Mouse (Mus musculus) embryonic facial prominence, embryonic 10.5 days (tissue): Measurements from ENCODE around the gene Gm30302. TPM values are rescaled to one million over a fixed set of nuclear protein-coding genes. Genes with fewer than 3 reads are reported as not detected.

Experiments used
- DNase-seq: peaks from one replicate; pipeline ENCODE4 v3.0.0-alpha.2; 2017; ENCODE audit warnings: low spot score
- H3K27ac ChIP-seq: fragments of 300-500 bp; sonication (generic); replicated peaks from 2 replicates; pipeline ENCODE4 v1.5.1; 2016; ENCODE audit warnings: mild to moderate bottlenecking
- H3K27me3 ChIP-seq: fragments of 300-500 bp; sonication (generic); replicated peaks from 2 replicates; pipeline ENCODE4 v1.6.1; 2016; ENCODE audit warnings: low read depth, mild to moderate bottlenecking; ENCODE audit not compliant: poor library complexity, severe bottlenecking
- H3K36me3 ChIP-seq: fragments of 300-500 bp; sonication (generic); replicated peaks from 2 replicates; pipeline ENCODE4 v1.6.1; 2016; ENCODE audit warnings: mild to moderate bottlenecking, moderate library complexity
- H3K4me1 ChIP-seq: fragments of 300-500 bp; sonication (generic); 2 replicates; pipeline ENCODE4 v1.6.1; 2016
- H3K4me3 ChIP-seq: fragments of 300-500 bp; sonication (generic); 2 replicates; pipeline ENCODE4 v1.5.1; 2016; ENCODE audit warnings: mild to moderate bottlenecking, moderate library complexity
- H3K9me3 ChIP-seq: fragments of 300-500 bp; sonication (generic); 2 replicates; pipeline ENCODE4 v1.6.1; 2016; ENCODE audit warnings: mild to moderate bottlenecking
- WGBS: fragments of 180-500 bp; shearing (Covaris S2); methylation state at CpG from one replicate; pipeline ENCODE4 v1.1.7; 2016; 5-methylcytosine and 5-hydroxymethylcytosine counted together
- polyA plus RNA-seq: library from polyadenylated mRNA; unstranded; fragments of >200 nt; fragmentation: Nextera tagmentation; extraction: Ambion mirVana; gene quantifications from 2 replicates; pipeline ENCODE4 v1.2.1, GENCODE M21; 2016

The Gm30302 gene
- polyA plus RNA-seq, result not detected in 2 replicates

DNA sequence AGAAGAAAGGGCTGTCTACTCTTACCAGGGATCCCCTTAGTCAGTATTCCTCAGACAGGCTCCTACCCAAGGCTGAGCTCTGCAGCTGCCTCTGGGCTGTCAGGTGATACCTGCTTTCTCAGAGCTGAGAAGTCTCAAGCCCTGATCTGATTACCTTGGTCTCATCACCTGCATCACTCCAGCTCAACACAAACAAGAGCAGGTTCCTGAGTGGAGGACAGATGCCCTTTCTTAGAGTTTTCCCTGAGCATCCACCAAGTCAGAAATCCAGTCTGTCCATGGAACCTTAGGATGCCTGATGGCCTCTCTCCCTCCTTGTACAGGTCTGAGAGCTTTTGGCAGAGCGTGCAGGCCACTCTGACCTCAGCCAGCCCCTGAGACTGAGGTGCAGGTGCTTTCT, at the start of gene Gm30302:
TSS of gene Gm30302 (minus strand) at position 101 of the 400 bp plus-strand sequence.
- no peaks in the 10 kb centered on the region for H3K36me3 ChIP-seq
- WGBS, result 85% methylated on average over 1 of the region's 1 CpGs
- no peaks in the 10 kb centered on the region for H3K27me3 ChIP-seq
- H3K4me3 ChIP-seq, result no peak within 1 kb of the TSS
- H3K27ac ChIP-seq, result no peak within 1 kb of the TSS
- peaks cover 15% of the 10 kb centered on the region; the same call in 1 of the 2 replicates for H3K9me3 ChIP-seq
- no peaks in the 10 kb centered on the region for H3K4me1 ChIP-seq
- DNase-seq, result no peak

DNA sequence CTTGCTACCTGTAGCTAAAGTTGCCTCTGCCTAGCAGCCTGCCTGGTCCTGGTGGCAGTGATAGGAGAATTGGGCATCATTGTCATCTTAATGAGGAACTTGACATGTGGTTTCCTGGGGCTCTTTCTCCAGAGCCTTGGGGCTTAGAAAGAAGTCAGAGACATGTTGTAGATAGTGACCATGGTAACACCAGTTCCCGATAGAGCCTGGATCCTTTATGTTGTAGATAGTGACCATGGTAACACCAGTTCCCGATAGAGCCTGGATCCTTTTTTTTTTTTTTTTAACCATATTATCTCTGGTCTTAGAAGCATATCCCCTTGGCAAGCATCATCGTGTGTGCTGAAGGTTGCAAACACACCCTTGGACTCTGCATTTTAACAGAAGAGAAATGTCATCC, 48.0 kb upstream of the Gm30302 start:
- Histone ChIP-seq H3K27me3 (no peaks in the 10 kb centered on the region), H3K4me1 (no peaks in the 10 kb centered on the region), H3K4me3 (no peak overlapping the region), H3K36me3 (no peaks in the 10 kb centered on the region), H3K9me3 (peaks cover 8% of the 10 kb centered on the region; the same call in 1 of the 2 replicates), H3K27ac (no peak overlapping the region)
- WGBS, result 87% methylated on average over 3 of the region's 3 CpGs
- no peak for DNase-seq

DNA sequence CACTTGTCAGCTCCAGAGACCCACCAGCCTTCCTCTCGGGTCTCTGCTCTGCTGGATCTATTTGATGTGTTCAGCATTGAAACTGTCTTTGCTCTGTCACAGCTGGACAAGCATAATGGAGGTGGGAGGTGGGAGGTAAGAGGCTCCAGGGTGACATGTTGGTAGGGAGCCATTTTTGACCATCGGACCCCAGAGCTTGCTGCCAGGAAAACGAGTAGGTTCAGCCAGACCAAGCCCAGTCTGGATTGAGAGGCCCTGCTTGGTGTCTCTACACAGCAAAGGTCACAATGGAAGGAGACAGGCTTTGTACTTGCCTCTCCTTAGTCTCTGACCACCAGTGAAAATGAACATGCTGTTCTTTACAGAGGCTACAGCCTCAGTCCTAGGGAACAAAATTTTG, 47.3 kb upstream of the Gm30302 start:
- Histone ChIP-seq H3K4me1 (no peaks in the 10 kb centered on the region), H3K9me3 (peaks cover 8% of the 10 kb centered on the region; the same call in 1 of the 2 replicates), H3K4me3 (no peak overlapping the region), H3K36me3 (no peaks in the 10 kb centered on the region), H3K27me3 (no peaks in the 10 kb centered on the region), H3K27ac (no peak overlapping the region)
- 79% methylated on average over 3 of the region's 3 CpGs for WGBS
- DNase-seq, result no peak

DNA sequence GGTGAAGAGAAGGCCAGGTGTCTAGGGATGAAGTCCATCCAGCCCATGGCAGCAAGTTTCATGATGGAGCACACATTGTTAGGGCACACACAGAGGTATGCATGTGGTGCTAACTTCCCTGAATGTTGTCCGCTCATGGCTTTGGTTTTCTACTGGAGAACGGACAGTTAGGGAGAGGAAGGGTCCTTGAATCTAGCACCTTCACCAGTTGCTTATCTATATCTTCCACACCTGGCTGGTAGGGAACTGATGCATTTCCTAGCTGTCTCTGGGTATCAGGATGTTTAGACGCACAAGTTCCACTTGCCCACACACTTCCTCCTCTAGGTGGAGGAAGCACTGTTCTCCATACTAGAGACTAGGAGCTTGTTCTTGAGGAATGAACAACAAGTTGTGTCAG, 46.9 kb upstream of the Gm30302 start:
- Histone ChIP-seq H3K27me3 (no peaks in the 10 kb centered on the region), H3K36me3 (no peaks in the 10 kb centered on the region), H3K4me3 (no peak overlapping the region), H3K4me1 (no peaks in the 10 kb centered on the region), H3K27ac (no peak overlapping the region), H3K9me3 (peaks cover 8% of the 10 kb centered on the region; the same call in 1 of the 2 replicates)
- DNase-seq, result no peak
- 96% methylated on average over 3 of the region's 3 CpGs for WGBS

DNA sequence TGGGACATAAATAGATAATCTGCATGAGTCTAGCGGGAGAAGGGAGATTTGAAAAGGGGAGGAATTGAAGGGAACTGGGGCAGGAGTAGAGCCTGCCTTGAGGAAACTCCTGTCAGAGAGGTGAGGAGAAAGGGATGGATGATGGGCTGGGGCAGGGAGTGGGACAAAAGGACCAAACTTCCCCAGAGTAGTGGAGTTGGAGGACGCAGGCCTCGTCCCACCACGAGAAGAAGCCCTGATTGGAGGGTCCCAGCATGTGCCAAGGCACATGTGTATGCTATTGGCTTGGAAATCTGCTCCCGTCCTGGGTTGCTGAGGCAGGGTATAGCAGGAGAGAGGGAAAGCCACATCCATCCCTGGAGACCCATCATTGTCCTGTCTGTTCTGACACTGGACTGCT, 45.3 kb upstream of the Gm30302 start:
- no peaks in the 10 kb centered on the region for H3K4me1 ChIP-seq
- H3K4me3 ChIP-seq, result no peak overlapping the region
- no peak overlapping the region for H3K27ac ChIP-seq
- DNase-seq, result no peak
- 85% methylated on average over 5 of the region's 5 CpGs for WGBS
- no peaks in the 10 kb centered on the region for H3K27me3 ChIP-seq
- H3K9me3 ChIP-seq, result peaks cover 8% of the 10 kb centered on the region; the same call in 1 of the 2 replicates
- H3K36me3 ChIP-seq, result no peaks in the 10 kb centered on the region

DNA sequence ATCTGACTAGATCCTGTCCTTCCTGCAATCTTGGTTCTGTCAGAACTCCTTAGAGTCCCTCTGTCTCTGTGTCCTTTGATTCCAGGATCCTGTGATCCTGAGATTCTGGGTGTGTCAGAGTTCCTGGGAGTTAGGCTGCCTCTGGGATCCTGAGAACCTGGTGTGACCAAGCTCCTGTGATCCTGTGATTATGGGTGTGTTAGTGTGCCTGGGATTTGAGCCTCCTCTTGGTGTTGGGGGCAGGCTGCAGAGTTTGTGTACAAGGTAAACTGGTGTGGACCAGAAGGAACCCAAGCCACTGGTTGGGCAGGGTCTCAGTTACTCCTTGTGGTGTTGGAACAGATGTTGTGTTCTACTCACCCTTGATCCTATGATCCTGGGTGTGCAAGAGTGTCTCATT, 42.4 kb upstream of the Gm30302 start:
- Histone ChIP-seq H3K4me1 (no peaks in the 10 kb centered on the region), H3K36me3 (no peaks in the 10 kb centered on the region), H3K9me3 (peaks cover 8% of the 10 kb centered on the region; the same call in 1 of the 2 replicates), H3K27me3 (no peaks in the 10 kb centered on the region), H3K4me3 (no peak overlapping the region), H3K27ac (no peak overlapping the region)
- no peak for DNase-seq

DNA sequence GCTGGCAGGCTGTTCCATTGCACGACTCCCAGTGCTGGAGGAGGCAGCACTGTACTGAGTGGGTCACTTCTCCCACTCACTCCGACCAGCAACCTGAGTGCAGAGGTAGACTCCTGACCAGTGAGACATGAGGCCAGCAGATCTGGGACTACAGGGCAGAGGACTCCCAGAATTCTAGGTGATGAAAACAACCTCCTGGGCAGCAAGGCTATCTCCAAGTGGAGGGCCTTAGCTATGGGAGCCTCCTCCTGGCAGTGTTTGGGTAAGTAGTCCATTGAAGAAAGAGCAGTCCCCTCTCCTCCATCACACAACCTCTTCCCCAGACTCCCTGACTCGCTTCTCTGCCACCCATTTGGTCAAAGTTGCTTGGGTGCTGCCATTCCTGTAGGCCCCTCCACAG, 31.6 kb upstream of the Gm30302 start:
- peaks cover 9% of the 10 kb centered on the region; the same call in 1 of the 2 replicates for H3K9me3 ChIP-seq
- no peaks in the 10 kb centered on the region for H3K36me3 ChIP-seq
- no peaks in the 10 kb centered on the region for H3K4me1 ChIP-seq
- DNase-seq, result no peak
- 77% methylated on average over 3 of the region's 3 CpGs for WGBS
- no peak overlapping the region for H3K27ac ChIP-seq
- no peak overlapping the region for H3K4me3 ChIP-seq
- no peaks in the 10 kb centered on the region for H3K27me3 ChIP-seq

DNA sequence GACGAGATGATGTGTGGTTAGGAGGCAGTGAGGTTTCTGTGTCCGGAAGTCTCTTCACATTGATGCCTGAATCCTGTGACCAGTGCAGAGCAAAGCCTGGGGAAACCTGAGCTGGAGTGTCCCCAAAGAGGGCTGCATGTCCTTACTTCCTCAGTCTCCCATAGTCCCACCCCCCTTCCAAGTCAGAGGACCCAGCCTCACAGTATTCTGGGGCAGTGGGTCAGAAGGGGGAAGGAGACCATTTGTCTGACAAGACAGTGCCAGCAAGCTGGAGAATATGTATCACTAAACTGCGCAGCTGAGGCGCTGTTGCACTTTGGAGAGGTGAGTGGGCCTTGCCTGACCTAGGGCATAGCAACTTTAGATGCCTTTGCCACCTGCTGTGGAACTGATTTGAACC, 26.5 kb upstream of the Gm30302 start:
- no peak for DNase-seq
- WGBS, result 85% methylated on average over 4 of the region's 4 CpGs
- no peak overlapping the region for H3K4me3 ChIP-seq

DNA sequence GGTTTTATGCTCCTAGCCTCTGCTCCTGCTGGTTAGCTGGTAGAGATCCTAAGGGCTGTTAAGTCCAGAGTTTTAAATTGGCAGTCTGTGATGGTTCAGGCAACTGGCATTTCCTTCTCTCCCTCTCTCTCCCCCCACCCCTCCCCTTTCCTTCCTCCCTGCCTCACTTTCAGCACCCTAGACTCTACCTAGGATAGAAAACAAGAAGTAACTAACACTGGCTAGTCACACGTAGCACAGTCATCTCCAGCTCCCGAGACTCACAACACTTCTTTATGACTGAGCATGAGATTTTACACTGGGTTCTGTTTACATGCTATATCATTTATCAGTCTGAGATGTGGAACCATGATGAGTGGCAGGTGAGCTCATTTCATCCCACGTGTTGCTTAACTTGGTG, 16.2 kb upstream of the Gm30302 start:
- Histone ChIP-seq H3K4me1 (no peaks in the 10 kb centered on the region), H3K36me3 (no peaks in the 10 kb centered on the region), H3K4me3 (no peak overlapping the region), H3K27ac (no peak overlapping the region), H3K27me3 (no peaks in the 10 kb centered on the region), H3K9me3 (peaks cover 6% of the 10 kb centered on the region; the same call in 1 of the 2 replicates)
- 87% methylated on average over 3 of the region's 3 CpGs for WGBS
- DNase-seq, result no peak

More for the DNA sequence above, 26.5 kb upstream of the Gm30302 start:
- H3K4me1 ChIP-seq, result no peaks in the 10 kb centered on the region
- no peak overlapping the region for H3K27ac ChIP-seq
- H3K36me3 ChIP-seq, result no peaks in the 10 kb centered on the region
- H3K9me3 ChIP-seq, result peaks cover 7% of the 10 kb centered on the region
- H3K27me3 ChIP-seq, result no peaks in the 10 kb centered on the region

DNA sequence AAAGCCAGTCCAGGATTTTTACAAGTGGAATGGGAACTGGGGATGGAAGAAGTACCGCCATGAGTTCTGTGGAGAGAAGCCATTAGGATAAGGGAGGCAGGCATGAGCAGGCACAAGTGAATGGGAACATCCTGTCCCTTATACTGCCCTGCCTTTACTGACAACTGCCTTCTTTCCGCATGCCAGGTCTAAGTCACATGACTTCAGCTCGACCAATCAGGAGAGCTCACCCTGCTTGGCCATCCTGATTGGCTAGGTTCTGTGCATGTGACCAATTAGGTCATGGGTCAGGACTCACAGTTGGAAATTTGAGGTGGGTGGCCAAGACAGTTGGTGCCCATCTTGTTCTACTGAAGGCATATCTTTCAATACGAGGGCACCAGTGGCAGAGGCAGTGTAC, 15.6 kb upstream of the Gm30302 start:
- H3K27ac ChIP-seq, result no peak overlapping the region
- DNase-seq, result no peak
- H3K4me3 ChIP-seq, result no peak overlapping the region
- H3K36me3 ChIP-seq, result no peaks in the 10 kb centered on the region
- H3K27me3 ChIP-seq, result no peaks in the 10 kb centered on the region
- no peaks in the 10 kb centered on the region for H3K4me1 ChIP-seq
- peaks cover 6% of the 10 kb centered on the region; the same call in 1 of the 2 replicates for H3K9me3 ChIP-seq
- WGBS, result 88% methylated on average over 4 of the region's 4 CpGs

DNA sequence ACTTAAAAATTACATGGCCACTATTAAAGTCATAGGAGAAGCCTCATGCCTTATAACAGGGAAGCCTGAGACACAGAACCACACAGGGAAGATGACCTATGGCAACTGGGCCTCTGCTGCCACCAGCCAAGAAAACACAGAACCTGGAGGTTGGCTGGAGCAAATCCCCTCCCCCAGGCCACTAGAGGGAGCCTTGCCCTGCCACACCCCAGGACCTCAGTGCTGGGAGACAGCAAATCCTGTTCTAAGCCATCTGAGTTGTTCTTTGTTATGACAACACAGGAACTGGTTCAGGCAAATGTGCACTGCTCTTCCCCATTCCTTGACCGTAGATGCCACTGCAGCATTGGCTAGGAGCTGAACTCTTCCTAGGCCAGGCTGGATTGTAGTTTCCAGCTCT, 8.3 kb upstream of the Gm30302 start:
- Histone ChIP-seq H3K4me3 (no peak overlapping the region), H3K27me3 (no peaks in the 10 kb centered on the region), H3K4me1 (no peaks in the 10 kb centered on the region), H3K9me3 (no peaks in the 10 kb centered on the region; the same call in 1 of the 2 replicates), H3K36me3 (no peaks in the 10 kb centered on the region), H3K27ac (no peak overlapping the region)
- WGBS, result 85% methylated on average over 1 of the region's 1 CpGs
- DNase-seq, result no peak

DNA sequence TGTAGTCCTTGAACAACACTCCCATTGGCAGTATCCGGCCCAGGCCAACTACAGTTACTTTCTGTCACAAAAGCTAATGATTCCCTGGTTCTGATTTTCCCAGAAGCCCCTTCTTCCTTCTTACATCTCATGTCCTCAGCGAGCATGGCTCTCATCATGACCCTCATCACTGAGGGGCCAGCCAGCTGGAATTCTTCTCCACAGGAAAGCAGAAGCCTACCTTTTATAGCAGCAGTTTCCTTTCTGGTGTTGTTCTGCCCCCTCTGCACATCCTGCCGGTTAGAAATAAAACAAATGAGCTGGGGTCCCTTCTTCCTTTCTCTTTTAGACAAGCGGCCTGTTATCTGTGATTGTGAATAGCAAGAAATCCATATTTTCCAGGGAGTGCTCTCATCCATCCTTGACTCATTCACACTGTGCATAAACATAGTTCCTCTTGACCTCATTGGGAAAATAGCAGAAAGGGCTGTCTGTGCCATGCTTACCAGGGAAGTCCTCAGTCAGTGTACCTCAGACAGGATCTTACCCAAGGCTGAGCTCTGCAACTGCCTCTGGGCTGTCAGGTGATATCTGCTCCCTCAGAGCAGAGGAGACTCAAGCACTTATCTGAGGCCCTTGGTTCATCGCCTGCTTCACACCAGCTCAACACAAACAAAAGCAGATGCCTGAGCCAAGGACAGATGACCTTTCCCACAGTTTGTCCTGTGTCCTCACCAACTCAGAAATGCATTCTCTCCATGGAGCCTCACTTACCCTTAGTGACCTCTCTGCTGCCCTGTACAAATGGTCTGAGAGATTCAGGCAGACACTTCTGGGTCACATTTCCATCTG, 10.0 kb downstream of the Gm30302 start:
- H3K4me3 ChIP-seq, result no peak overlapping the region
- peaks cover 7% of the 10 kb centered on the region for H3K4me1 ChIP-seq
- no peak overlapping the region for H3K27ac ChIP-seq
- H3K27me3 ChIP-seq, result no peaks in the 10 kb centered on the region
- WGBS, result 65% methylated on average over 5 of the region's 5 CpGs
- peaks cover 5% of the 10 kb centered on the region; the same call in 1 of the 2 replicates for H3K9me3 ChIP-seq
- no peak for DNase-seq
- no peaks in the 10 kb centered on the region for H3K36me3 ChIP-seq

DNA sequence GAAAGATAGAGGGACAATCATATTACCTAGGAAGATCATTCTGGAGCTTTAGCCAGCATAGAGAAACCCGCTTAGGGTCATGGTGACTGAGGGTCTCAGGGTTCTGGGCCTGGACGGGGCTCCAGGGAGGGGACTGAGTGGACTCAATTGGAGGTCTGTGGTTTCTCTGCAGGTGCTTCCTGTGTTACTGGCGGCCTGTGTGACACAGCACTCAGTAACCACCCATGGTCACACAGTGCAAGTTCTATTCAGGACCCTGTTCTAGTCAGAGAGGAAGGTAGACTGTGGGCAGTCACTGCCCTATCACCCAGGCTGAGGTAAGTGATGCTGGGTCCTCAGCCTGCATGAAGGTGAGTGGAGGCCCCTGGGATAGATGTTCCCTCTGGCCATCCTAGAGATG, 14.9 kb downstream of the Gm30302 start:
- Histone ChIP-seq H3K36me3 (no peaks in the 10 kb centered on the region), H3K4me1 (peaks cover 2% of the 10 kb centered on the region; the same call in 1 of the 2 replicates), H3K27me3 (no peaks in the 10 kb centered on the region), H3K9me3 (no peaks in the 10 kb centered on the region), H3K4me3 (no peak overlapping the region), H3K27ac (no peak overlapping the region)
- no peak for DNase-seq
- 76% methylated on average over 3 of the region's 3 CpGs for WGBS
